Mouse (Mus musculus) heart, postnatal 0 days (tissue): ENCODE results near the gene Faap24.

ENCODE experiments used
- CTCF ChIP-seq: IDR thresholded peaks from 2 replicates; pipeline ENCODE4 v1.5.1; 2016; ENCODE audit warnings: antibody characterized with exemption, control low read depth, low read depth
- EP300 ChIP-seq: IDR thresholded peaks from 2 replicates; pipeline ENCODE4 v1.6.1; 2016; ENCODE audit warnings: antibody characterized with exemption, low read depth

DNA sequence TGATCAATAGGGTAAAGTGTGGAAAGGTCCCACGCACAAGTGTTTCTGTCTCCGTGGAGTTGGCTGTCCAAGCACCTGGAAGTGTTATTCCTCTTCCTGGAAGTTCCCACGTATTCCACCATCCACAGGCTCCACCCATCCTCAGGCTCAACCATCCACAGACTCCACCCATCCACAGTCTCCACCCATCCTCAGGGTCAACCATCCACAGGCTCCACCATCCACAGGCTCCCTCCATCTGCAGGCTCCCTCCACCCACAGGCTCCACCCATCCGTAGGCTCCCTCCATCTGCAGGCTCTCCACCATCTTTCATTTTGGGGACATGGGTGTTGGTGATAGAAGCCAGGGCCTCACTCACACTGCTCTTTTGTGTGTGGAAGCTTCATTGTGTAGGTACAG, 4.5 kb upstream of the Faap24 start:
- TF ChIP-seq CTCF: no peak
- no peak for TF ChIP-seq EP300
